Comparison of ENCODE assay signal across 11 mouse cellular contexts in genomic region chr1:45675771-45676439, GRCm38 (mm10).
A peak's percentile ranks its signal among the peaks of the same experiment; 100 is the strongest.
DNase-seq lines count a peak whose midpoint lies in the region; ATAC-seq and TF ChIP-seq lines count a peak whose summit lies in the region.
"Had no signal": no experiment of that assay in that cellular context is flagged by ENCODE, and none has a peak within 500 bp of the region (broad histone marks: within the 10 kb centered on the region; RNA-seq: fewer than 3 reads in every experiment).

No protein-coding gene starts in this region.

- TF ChIP-seq POLR2A in brain, embryonic 14.5 days (IDR thresholded peaks at IDR 0.05; ENCODE audit: borderline replicate concordance, extremely low read depth, insufficient read depth, insufficient read length, poor library complexity, severe bottlenecking), result no peak

- TF ChIP-seq CTCF in brain, embryonic 14.5 days (IDR thresholded peaks at IDR 0.05; ENCODE audit: borderline replicate concordance, extremely low read depth, insufficient read depth, insufficient read length), result no peak

- 65% methylated on average over 5 of the region's 5 CpGs for WGBS in kidney, embryonic 14.5 days
- WGBS in midbrain, embryonic 16.5 days, result 89% methylated on average over 5 of the region's 5 CpGs

- no peak overlapping the region for H3K4me3 ChIP-seq in kidney, embryonic 14.5 days (ENCODE audit: low read length)
- H3K4me3 ChIP-seq in midbrain, embryonic 16.5 days (ENCODE audit: low read depth, low read length), result no peak overlapping the region
- H3K4me3 ChIP-seq: heart, embryonic 13.5 days had no signal

- no peaks in the 10 kb centered on the region for H3K9me3 ChIP-seq in kidney, embryonic 14.5 days (ENCODE audit: control insufficient read depth, low read length)
- H3K9me3 ChIP-seq in midbrain, embryonic 16.5 days (replicated peaks; ENCODE audit: control insufficient read depth, low read length, poor library complexity, severe bottlenecking), result no peaks in the 10 kb centered on the region
- H3K9me3 ChIP-seq: heart, embryonic 13.5 days had no signal

- H3K27ac ChIP-seq in kidney, embryonic 14.5 days (ENCODE audit: low read depth, low read length), result no peak overlapping the region
- no peak overlapping the region for H3K27ac ChIP-seq in midbrain, embryonic 16.5 days (ENCODE audit: low read length)
- H3K27ac ChIP-seq: heart, embryonic 13.5 days had no signal

- no peaks in the 10 kb centered on the region for H3K27me3 ChIP-seq in kidney, embryonic 14.5 days (ENCODE audit: control insufficient read depth, insufficient read depth, low read length)
- no peaks in the 10 kb centered on the region for H3K27me3 ChIP-seq in midbrain, embryonic 16.5 days (ENCODE audit: control insufficient read depth, insufficient read depth, low read depth, low read length)
- H3K27me3 ChIP-seq: heart, embryonic 13.5 days had no signal

- ATAC-seq in kidney, embryonic 14.5 days (ENCODE audit: low FRiP score, low TSS enrichment), result peak; percentile 32; the same call in 1 of the 2 replicates
- ATAC-seq in megakaryocyte-erythroid progenitor cell, adult 5-6 weeks (replicated peaks; ENCODE audit: low FRiP score, low TSS enrichment, poor library complexity, severe bottlenecking), result no peak
- ATAC-seq in midbrain, embryonic 16.5 days, result no peak

- DNase-seq in kidney, postnatal 36 days, result no peak
- peak; percentile 2 for DNase-seq in brain, embryonic 14.5 days (ENCODE audit: low read depth)
- DNase-seq in gastrocnemius, postnatal 25 days, result peak; percentile 48
- peak; percentile 53 for DNase-seq in mesoderm, embryonic 11.5 days (ENCODE audit: low read depth, low spot score)
- no peak for DNase-seq in B cell, adult 2 months
- DNase-seq: cerebellum, adult 11-12 months had no signal

- no peak overlapping the region for H3K4me2 ChIP-seq in kidney, embryonic 14.5 days (replicated peaks; ENCODE audit: low read depth, low read length)
- H3K4me2 ChIP-seq in midbrain, embryonic 16.5 days (ENCODE audit: low read length), result no peak overlapping the region
- H3K4me2 ChIP-seq: heart, embryonic 13.5 days; liver, embryonic 11.5 days had no signal

- no peaks in the 10 kb centered on the region for H3K4me1 ChIP-seq in kidney, embryonic 14.5 days (ENCODE audit: control insufficient read depth, insufficient read depth, low read length)
- no peaks in the 10 kb centered on the region for H3K4me1 ChIP-seq in midbrain, embryonic 16.5 days (ENCODE audit: control insufficient read depth, insufficient read depth, low read length)
- H3K4me1 ChIP-seq: heart, embryonic 13.5 days had no signal

- no peak overlapping the region for H3K9ac ChIP-seq in kidney, embryonic 14.5 days (ENCODE audit: low read depth, low read length)
- H3K9ac ChIP-seq in midbrain, embryonic 16.5 days (ENCODE audit: low read depth, low read length), result no peak overlapping the region
- H3K9ac ChIP-seq: heart, embryonic 13.5 days had no signal

- no peaks in the 10 kb centered on the region for H3K36me3 ChIP-seq in kidney, embryonic 14.5 days (ENCODE audit: control insufficient read depth, insufficient read depth, low read length)
- H3K36me3 ChIP-seq in midbrain, embryonic 16.5 days (ENCODE audit: control insufficient read depth, insufficient read depth, low read length), result no peaks in the 10 kb centered on the region
- H3K36me3 ChIP-seq: heart, embryonic 13.5 days had no signal

Comparison
In these comparisons a context has a peak if more than half of its experiments do, and no peak if none do; other contexts are left out.
1. DNase-seq: peak in brain, embryonic 14.5 days (single experiment), gastrocnemius, postnatal 25 days (single experiment) and mesoderm, embryonic 11.5 days (single experiment); none in kidney, postnatal 36 days (0 of 2) and B cell, adult 2 months (0 of 2).